Mouse (Mus musculus): ENCODE data around the gene Cdk15. TPM values are rescaled to one million over a fixed set of nuclear protein-coding genes. Genes with fewer than 3 reads are reported as not detected.

The Cdk15 gene
- total and polyA plus RNA-seq, 3 experiments = 0.04 TPM; not detected in 2

GRCm38 (mm10) chr1:59340814-59341588 is 84.3 kb downstream of the Cdk15 start:
- no peak for ATAC-seq (ENCODE audit: extremely low read depth, insufficient number of reproducible peaks, low FRiP score, poor library complexity, severe bottlenecking)
- DNase-seq (ENCODE audit: low spot score) = no peak
- peaks cover 24% of the 10 kb centered on the region for H3K27me3 ChIP-seq (ENCODE audit: insufficient read depth, low read length)

GRCm38 (mm10) chr1:59341697-59342096 is 85.0 kb downstream of the Cdk15 start:
- no peak for DNase-seq (ENCODE audit: low spot score)
- no peak for ATAC-seq (ENCODE audit: extremely low read depth, insufficient number of reproducible peaks, low FRiP score, poor library complexity, severe bottlenecking)
- no peak for TF ChIP-seq GATA1 (IDR thresholded peaks at IDR 0.05; ENCODE audit: borderline replicate concordance, low read length)
- peaks cover 24% of the 10 kb centered on the region for H3K27me3 ChIP-seq (ENCODE audit: insufficient read depth, low read length)
- no peaks in the 10 kb centered on the region for H3K36me3 ChIP-seq (replicated peaks)
- no peak overlapping the region for H3K4me3 ChIP-seq (ENCODE audit: low read depth, low read length)
- H3K4me1 ChIP-seq (ENCODE audit: insufficient read depth, low read depth, low read length) = peaks cover 15% of the 10 kb centered on the region
- peaks cover 5% of the 10 kb centered on the region for H3K9me3 ChIP-seq (replicated peaks)

More at GRCm38 (mm10) chr1:59340814-59341588, 84.3 kb downstream of the Cdk15 start:
- TF ChIP-seq GATA1 (IDR thresholded peaks at IDR 0.05; ENCODE audit: borderline replicate concordance, low read length) (no peak), TAL1 (conservative IDR thresholded peaks at IDR 0.05; ENCODE audit: low read depth, low read length) (no peak), CTCF (IDR thresholded peaks at IDR 0.05; ENCODE audit: low read depth, low read length) (no peak)
- Histone ChIP-seq H3K36me3 (replicated peaks) (no peaks in the 10 kb centered on the region), H3K4me3 (ENCODE audit: low read depth, low read length) (no peak overlapping the region), H3K4me1 (ENCODE audit: insufficient read depth, low read depth, low read length) (peaks cover 15% of the 10 kb centered on the region), H3K9me3 (replicated peaks) (peaks cover 5% of the 10 kb centered on the region)

GRCm38 (mm10) chr1:59342146-59342545 is 85.4 kb downstream of the Cdk15 start:
- H3K4me3 ChIP-seq (ENCODE audit: low read depth, low read length) = no peak overlapping the region
- peaks cover 15% of the 10 kb centered on the region for H3K4me1 ChIP-seq (ENCODE audit: insufficient read depth, low read depth, low read length)
- DNase-seq (ENCODE audit: low spot score) (no peak), ATAC-seq (ENCODE audit: extremely low read depth, insufficient number of reproducible peaks, low FRiP score, poor library complexity, severe bottlenecking) (no peak)
- TF ChIP-seq TAL1 (conservative IDR thresholded peaks at IDR 0.05; ENCODE audit: low read depth, low read length) = no peak
- TF ChIP-seq POLR2AphosphoS5 (IDR thresholded peaks at IDR 0.05; ENCODE audit: insufficient replicate concordance, low read depth, low read length) = no peak
- no peak for TF ChIP-seq GATA1 (IDR thresholded peaks at IDR 0.05; ENCODE audit: borderline replicate concordance, low read length)
- no peak for TF ChIP-seq GATA2 (IDR thresholded peaks at IDR 0.05; ENCODE audit: borderline replicate concordance, low read depth, low read length)
- no peak for TF ChIP-seq CTCF (IDR thresholded peaks at IDR 0.05; ENCODE audit: low read depth, low read length)
- peaks cover 5% of the 10 kb centered on the region for H3K9me3 ChIP-seq (replicated peaks)
- no peaks in the 10 kb centered on the region for H3K36me3 ChIP-seq (replicated peaks)
- H3K27me3 ChIP-seq (ENCODE audit: insufficient read depth, low read length) = peaks cover 24% of the 10 kb centered on the region

- Histone ChIP-seq H3K27me3 (ENCODE audit: insufficient read depth, low read length) (no peaks in the 10 kb centered on the region), H3K9me3 (replicated peaks) (peaks cover 5% of the 10 kb centered on the region), H3K4me3 (ENCODE audit: low read depth, low read length) (no peak overlapping the region), H3K36me3 (replicated peaks) (no peaks in the 10 kb centered on the region), H3K4me1 (ENCODE audit: insufficient read depth, low read depth, low read length) (peaks cover 38% of the 10 kb centered on the region)
- no peak for TF ChIP-seq GATA2 (IDR thresholded peaks at IDR 0.05; ENCODE audit: borderline replicate concordance, low read depth, low read length)
- DNase-seq (ENCODE audit: low spot score) = no peak
- no peak for ATAC-seq (ENCODE audit: extremely low read depth, insufficient number of reproducible peaks, low FRiP score, poor library complexity, severe bottlenecking)
These were observed 96.0 kb downstream of the Cdk15 start for GRCm38 (mm10) chr1:59352706-59353105.

- peak; percentile 95 for DNase-seq (ENCODE audit: low spot score)
- Histone ChIP-seq H3K36me3 (replicated peaks) (no peaks in the 10 kb centered on the region), H3K9me3 (replicated peaks) (peaks cover 2% of the 10 kb centered on the region; the same call in 1 of the 2 replicates), H3K4me3 (ENCODE audit: low read depth, low read length) (no peak overlapping the region; the same call in 1 of the 2 replicates), H3K27me3 (ENCODE audit: insufficient read depth, low read length) (no peaks in the 10 kb centered on the region), H3K4me1 (ENCODE audit: insufficient read depth, low read depth, low read length) (peaks cover 65% of the 10 kb centered on the region)
- TF ChIP-seq GATA2 (IDR thresholded peaks at IDR 0.05; ENCODE audit: borderline replicate concordance, low read depth, low read length) (no peak), GATA1 (IDR thresholded peaks at IDR 0.05; ENCODE audit: borderline replicate concordance, low read length) (no peak), CTCF (IDR thresholded peaks at IDR 0.05; ENCODE audit: low read depth, low read length) (no peak), TAL1 (conservative IDR thresholded peaks at IDR 0.05; ENCODE audit: low read depth, low read length) (peak; percentile 93), POLR2AphosphoS5 (IDR thresholded peaks at IDR 0.05; ENCODE audit: insufficient replicate concordance, low read depth, low read length) (no peak)
- ATAC-seq (ENCODE audit: extremely low read depth, insufficient number of reproducible peaks, low FRiP score, poor library complexity, severe bottlenecking) = peak; percentile 92
These were observed 98.7 kb downstream of the Cdk15 start for GRCm38 (mm10) chr1:59355440-59355839.

- peak overlapping the region; percentile 48; the same call in 1 of the 2 replicates for H3K4me3 ChIP-seq (ENCODE audit: low read depth, low read length)
These were observed 102.4 kb downstream of the Cdk15 start for GRCm38 (mm10) chr1:59359136-59359535.

More at GRCm38 (mm10) chr1:59359136-59359535, 102.4 kb downstream of the Cdk15 start:
- Histone ChIP-seq H3K9me3 (replicated peaks) (no peaks in the 10 kb centered on the region), H3K27me3 (ENCODE audit: insufficient read depth, low read length) (no peaks in the 10 kb centered on the region), H3K4me1 (ENCODE audit: insufficient read depth, low read depth, low read length) (peaks cover 81% of the 10 kb centered on the region), H3K36me3 (replicated peaks) (no peaks in the 10 kb centered on the region)
- TF ChIP-seq CTCF (IDR thresholded peaks at IDR 0.05; ENCODE audit: low read depth, low read length) = no peak
- TF ChIP-seq GATA2 (IDR thresholded peaks at IDR 0.05; ENCODE audit: borderline replicate concordance, low read depth, low read length) = no peak
- no peak for TF ChIP-seq POLR2AphosphoS5 (IDR thresholded peaks at IDR 0.05; ENCODE audit: insufficient replicate concordance, low read depth, low read length)
- TF ChIP-seq GATA1 (IDR thresholded peaks at IDR 0.05; ENCODE audit: borderline replicate concordance, low read length) = no peak
- no peak for TF ChIP-seq TAL1 (conservative IDR thresholded peaks at IDR 0.05; ENCODE audit: low read depth, low read length)
- ATAC-seq (ENCODE audit: extremely low read depth, insufficient number of reproducible peaks, low FRiP score, poor library complexity, severe bottlenecking) = no peak
- no peak for DNase-seq (ENCODE audit: low spot score)
